Mouse (Mus musculus) thymus, adult 2 months (tissue): ENCODE results near the gene Gm17606.

Experiments used
- CTCF ChIP-seq: fragments of 200-500 bp; IDR thresholded peaks from 2 replicates; pipeline ENCODE4 v1.5.1; 2012; ENCODE audit warnings: mild to moderate bottlenecking, control low read depth, low read length, moderate library complexity, borderline replicate concordance; ENCODE audit not compliant: control insufficient read depth, poor library complexity, insufficient read depth; ENCODE audit errors: extremely low read depth
- POLR2A ChIP-seq: fragments of 200-500 bp; IDR thresholded peaks from 2 replicates; pipeline ENCODE4 v1.6.1; 2012; ENCODE audit warnings: mild to moderate bottlenecking, low read length, control low read depth, moderate library complexity; ENCODE audit not compliant: control insufficient read depth, poor library complexity, insufficient read depth; ENCODE audit errors: extremely low read depth

DNA sequence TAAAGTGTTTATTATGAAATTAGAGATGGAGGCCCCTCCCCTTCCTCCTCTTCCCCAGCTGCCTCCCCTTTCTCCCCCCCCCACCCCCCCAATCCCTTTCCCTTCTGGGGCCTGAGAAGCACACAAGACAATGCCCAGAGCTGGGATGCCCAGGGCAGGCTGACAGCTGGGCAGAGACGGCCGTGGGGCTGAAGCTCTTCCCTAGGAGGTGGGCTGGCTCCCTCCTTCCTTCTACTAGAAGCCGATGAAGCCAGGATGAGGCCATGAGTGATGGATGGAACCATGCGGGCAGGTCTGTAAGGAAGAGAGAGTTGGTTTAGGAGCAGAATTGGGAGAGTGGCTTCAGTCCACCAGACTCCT lies 9.5 kb upstream of the Gm17606 start:
- TF ChIP-seq POLR2A, result no peak
- no peak for TF ChIP-seq CTCF
